Mouse (Mus musculus) c-Kit-negative CD71-positive TER-119-positive erythroid progenitor cells, embryonic 14.5 days (primary cell): ENCODE results near the gene Ubxn2a.
"Not testable (repeated sequence)": the region's sequence is repeated elsewhere in the genome, so short reads cannot be mapped to it uniquely, and the experiment has no call there.

ENCODE experiments used
- DNase-seq: peaks from one replicate; pipeline ENCODE4 v3.0.0-alpha.2; 2013; ENCODE audit warnings: low read depth, low spot score

Gene Ubxn2a

GRCm38 (mm10) chr12:4906951-4907906 is at the start of gene Ubxn2a:
Ubxn2a (minus strand) TSS chr12:4907705.
- peak; percentile 91 for DNase-seq

- no peak for DNase-seq
Measured at GRCm38 (mm10) chr12:4953156-4953555, 45.7 kb upstream of the Ubxn2a start.

- no peak for DNase-seq
Measured at GRCm38 (mm10) chr12:4952272-4952671, 44.8 kb upstream of the Ubxn2a start.

GRCm38 (mm10) chr12:4930820-4931548 is 23.5 kb upstream of the Ubxn2a start:
- no peak for DNase-seq

- no peak for DNase-seq
Measured at GRCm38 (mm10) chr12:4928197-4928596, 20.7 kb upstream of the Ubxn2a start.

GRCm38 (mm10) chr12:4917805-4918591 is 10.5 kb upstream of the Ubxn2a start:
- DNase-seq = peak; percentile 60

GRCm38 (mm10) chr12:4916994-4917804 is 9.7 kb upstream of the Ubxn2a start, which contains the start of gene Atad2b:
Atad2b (plus strand) TSS chr12:4917353.
- DNase-seq = peak; percentile 93

- DNase-seq = no peak
Measured at GRCm38 (mm10) chr12:4914944-4915343, 7.4 kb upstream of the Ubxn2a start.

- DNase-seq = no peak
Measured at GRCm38 (mm10) chr12:4914441-4914840, 6.9 kb upstream of the Ubxn2a start.

GRCm38 (mm10) chr12:4911716-4912115 is 4.2 kb upstream of the Ubxn2a start:
- DNase-seq = no peak

GRCm38 (mm10) chr12:4910496-4910895 is 3.0 kb upstream of the Ubxn2a start:
- not testable (repeated sequence) for DNase-seq

- no peak for DNase-seq
Measured at GRCm38 (mm10) chr12:4908391-4908790, 886 bp upstream of the Ubxn2a start.

GRCm38 (mm10) chr12:4906476-4906875 is 1.0 kb downstream of the Ubxn2a start:
- DNase-seq = peak; percentile 21

- DNase-seq = peak; percentile 34
Measured at GRCm38 (mm10) chr12:4905946-4906345, 1.6 kb downstream of the Ubxn2a start.

GRCm38 (mm10) chr12:4898024-4898423 is 9.5 kb downstream of the Ubxn2a start:
- DNase-seq = no peak

- DNase-seq = no peak
Measured at GRCm38 (mm10) chr12:4889891-4890290, 17.6 kb downstream of the Ubxn2a start.

- no peak for DNase-seq
Measured at GRCm38 (mm10) chr12:4889251-4889650, 18.3 kb downstream of the Ubxn2a start.

- DNase-seq = no peak
Measured at GRCm38 (mm10) chr12:4888739-4889138, 18.8 kb downstream of the Ubxn2a start.

GRCm38 (mm10) chr12:4886581-4886980 is 20.9 kb downstream of the Ubxn2a start:
- DNase-seq = not testable (repeated sequence)

- DNase-seq = no peak
Measured at GRCm38 (mm10) chr12:4885062-4885461, 22.4 kb downstream of the Ubxn2a start.

GRCm38 (mm10) chr12:4882086-4882485 is 25.4 kb downstream of the Ubxn2a start:
- no peak for DNase-seq
